Mouse (Mus musculus): Measurements from ENCODE around the gene Elob. TPM values are rescaled to one million over a fixed set of nuclear protein-coding genes. Genes with fewer than 3 reads are reported as not detected.

Elob gene
- polyA plus RNA-seq, 1 experiment, result 1,587 TPM

- H3K4me1 ChIP-seq (ENCODE audit: control insufficient read depth, insufficient read depth, low read length), result no peaks in the 10 kb centered on the region
- no peaks in the 10 kb centered on the region for H3K27me3 ChIP-seq (ENCODE audit: control insufficient read depth, insufficient read depth, low read length)
- H3K36me3 ChIP-seq (ENCODE audit: control insufficient read depth, insufficient read depth, low read length), result no peaks in the 10 kb centered on the region
- no peak overlapping the region for H3K4me3 ChIP-seq (ENCODE audit: control insufficient read depth, low read depth, low read length)
- H3K27ac ChIP-seq (ENCODE audit: control insufficient read depth, insufficient read depth, low read depth, low read length), result no peak overlapping the region
- TF ChIP-seq POLR2A (IDR thresholded peaks at IDR 0.05; ENCODE audit: control insufficient read depth, low read depth, low read length) (no peak), CTCF (IDR thresholded peaks at IDR 0.05; ENCODE audit: control insufficient read depth, insufficient read depth, insufficient replicate concordance, low read depth, low read length) (no peak)
Observed at GRCm38 (mm10) chr17:23857913-23858312, 29.0 kb upstream of the Elob start.

GRCm38 (mm10) chr17:23857193-23857592, 28.3 kb upstream of the Elob start:
- Histone ChIP-seq H3K4me1 (ENCODE audit: control insufficient read depth, insufficient read depth, low read length) (no peaks in the 10 kb centered on the region), H3K4me3 (ENCODE audit: control insufficient read depth, low read depth, low read length) (no peak overlapping the region), H3K27ac (ENCODE audit: control insufficient read depth, insufficient read depth, low read depth, low read length) (no peak overlapping the region), H3K36me3 (ENCODE audit: control insufficient read depth, insufficient read depth, low read length) (no peaks in the 10 kb centered on the region), H3K27me3 (ENCODE audit: control insufficient read depth, insufficient read depth, low read length) (no peaks in the 10 kb centered on the region)
- TF ChIP-seq CTCF (IDR thresholded peaks at IDR 0.05; ENCODE audit: control insufficient read depth, insufficient read depth, insufficient replicate concordance, low read depth, low read length), result no peak
- no peak for TF ChIP-seq POLR2A (IDR thresholded peaks at IDR 0.05; ENCODE audit: control insufficient read depth, low read depth, low read length)

- Histone ChIP-seq H3K4me1 (ENCODE audit: control insufficient read depth, insufficient read depth, low read length) (no peaks in the 10 kb centered on the region), H3K36me3 (ENCODE audit: control insufficient read depth, insufficient read depth, low read length) (no peaks in the 10 kb centered on the region), H3K27ac (ENCODE audit: control insufficient read depth, insufficient read depth, low read depth, low read length) (no peak overlapping the region), H3K27me3 (ENCODE audit: control insufficient read depth, insufficient read depth, low read length) (no peaks in the 10 kb centered on the region), H3K4me3 (ENCODE audit: control insufficient read depth, low read depth, low read length) (no peak overlapping the region)
- no peak for TF ChIP-seq CTCF (IDR thresholded peaks at IDR 0.05; ENCODE audit: control insufficient read depth, insufficient read depth, insufficient replicate concordance, low read depth, low read length)
- TF ChIP-seq POLR2A (IDR thresholded peaks at IDR 0.05; ENCODE audit: control insufficient read depth, low read depth, low read length), result no peak
Observed at GRCm38 (mm10) chr17:23854229-23854765, 25.4 kb upstream of the Elob start.

GRCm38 (mm10) chr17:23853292-23853691, 24.4 kb upstream of the Elob start:
- Histone ChIP-seq H3K4me1 (ENCODE audit: control insufficient read depth, insufficient read depth, low read length) (no peaks in the 10 kb centered on the region), H3K4me3 (ENCODE audit: control insufficient read depth, low read depth, low read length) (no peak overlapping the region), H3K27me3 (ENCODE audit: control insufficient read depth, insufficient read depth, low read length) (no peaks in the 10 kb centered on the region), H3K36me3 (ENCODE audit: control insufficient read depth, insufficient read depth, low read length) (no peaks in the 10 kb centered on the region), H3K27ac (ENCODE audit: control insufficient read depth, insufficient read depth, low read depth, low read length) (no peak overlapping the region)
- TF ChIP-seq CTCF (IDR thresholded peaks at IDR 0.05; ENCODE audit: control insufficient read depth, insufficient read depth, insufficient replicate concordance, low read depth, low read length) (peak; percentile 69; the same call in 1 of the 2 replicates), POLR2A (IDR thresholded peaks at IDR 0.05; ENCODE audit: control insufficient read depth, low read depth, low read length) (no peak)

- TF ChIP-seq CTCF (IDR thresholded peaks at IDR 0.05; ENCODE audit: control insufficient read depth, insufficient read depth, insufficient replicate concordance, low read depth, low read length) (peak; percentile 45; the same call in 1 of the 2 replicates), POLR2A (IDR thresholded peaks at IDR 0.05; ENCODE audit: control insufficient read depth, low read depth, low read length) (no peak)
- Histone ChIP-seq H3K4me1 (ENCODE audit: control insufficient read depth, insufficient read depth, low read length) (no peaks in the 10 kb centered on the region), H3K27ac (ENCODE audit: control insufficient read depth, insufficient read depth, low read depth, low read length) (no peak overlapping the region), H3K27me3 (ENCODE audit: control insufficient read depth, insufficient read depth, low read length) (no peaks in the 10 kb centered on the region), H3K36me3 (ENCODE audit: control insufficient read depth, insufficient read depth, low read length) (no peaks in the 10 kb centered on the region), H3K4me3 (ENCODE audit: control insufficient read depth, low read depth, low read length) (no peak overlapping the region)
Observed at GRCm38 (mm10) chr17:23850853-23851749, 22.2 kb upstream of the Elob start.

GRCm38 (mm10) chr17:23850028-23850427, 21.1 kb upstream of the Elob start:
- TF ChIP-seq POLR2A (IDR thresholded peaks at IDR 0.05; ENCODE audit: control insufficient read depth, low read depth, low read length) (no peak), CTCF (IDR thresholded peaks at IDR 0.05; ENCODE audit: control insufficient read depth, insufficient read depth, insufficient replicate concordance, low read depth, low read length) (no peak)
- Histone ChIP-seq H3K4me1 (ENCODE audit: control insufficient read depth, insufficient read depth, low read length) (no peaks in the 10 kb centered on the region), H3K27ac (ENCODE audit: control insufficient read depth, insufficient read depth, low read depth, low read length) (no peak overlapping the region), H3K27me3 (ENCODE audit: control insufficient read depth, insufficient read depth, low read length) (no peaks in the 10 kb centered on the region), H3K36me3 (ENCODE audit: control insufficient read depth, insufficient read depth, low read length) (no peaks in the 10 kb centered on the region), H3K4me3 (ENCODE audit: control insufficient read depth, low read depth, low read length) (no peak overlapping the region)

GRCm38 (mm10) chr17:23843812-23844273, 14.9 kb upstream of the Elob start, which contains the start of the genes Prss32 and Prss41:
TSS of gene Prss32 (plus strand) at chr17:23843855.
TSS of gene Prss41 (minus strand) at chr17:23844172.
- Histone ChIP-seq H3K36me3 (ENCODE audit: control insufficient read depth, insufficient read depth, low read length) (no peaks in the 10 kb centered on the region), H3K4me1 (ENCODE audit: control insufficient read depth, insufficient read depth, low read length) (peaks cover 14% of the 10 kb centered on the region), H3K27ac (ENCODE audit: control insufficient read depth, insufficient read depth, low read depth, low read length) (peak within 1 kb of the TSS; percentile 16; the same call in 1 of the 2 replicates), H3K27me3 (ENCODE audit: control insufficient read depth, insufficient read depth, low read length) (no peaks in the 10 kb centered on the region), H3K4me3 (ENCODE audit: control insufficient read depth, low read depth, low read length) (peak within 1 kb of the TSS; percentile 88)
- TF ChIP-seq CTCF (IDR thresholded peaks at IDR 0.05; ENCODE audit: control insufficient read depth, insufficient read depth, insufficient replicate concordance, low read depth, low read length) (peak; percentile 90), POLR2A (IDR thresholded peaks at IDR 0.05; ENCODE audit: control insufficient read depth, low read depth, low read length) (no peak)
